Mouse (Mus musculus) neutrophil, adult 5-6 weeks (primary cell): ENCODE measurements around the gene Smad3. TPM values are rescaled to one million over a fixed set of nuclear protein-coding genes. Genes with fewer than 3 reads are reported as not detected.

ENCODE experiments used
- ATAC-seq: fragments of 151-379, 151-347 bp; 2 replicates; pipeline ENCODE4 v1.8.0; 2017; ENCODE audit warnings: mild to moderate bottlenecking, moderate TSS enrichment; ENCODE audit not compliant: insufficient number of reproducible peaks, poor library complexity, low FRiP score, severe bottlenecking; ENCODE audit errors: extremely low read depth
- total RNA-seq: library from RNA; stranded (forward); fragments of 200-1000 nt; gene quantifications from 2 replicates; pipeline ENCODE4 v1.2.3, GENCODE M21; 2017

Gene Smad3
- total RNA-seq, 1 experiment from 2014 or later = 28.7 TPM

DNA sequence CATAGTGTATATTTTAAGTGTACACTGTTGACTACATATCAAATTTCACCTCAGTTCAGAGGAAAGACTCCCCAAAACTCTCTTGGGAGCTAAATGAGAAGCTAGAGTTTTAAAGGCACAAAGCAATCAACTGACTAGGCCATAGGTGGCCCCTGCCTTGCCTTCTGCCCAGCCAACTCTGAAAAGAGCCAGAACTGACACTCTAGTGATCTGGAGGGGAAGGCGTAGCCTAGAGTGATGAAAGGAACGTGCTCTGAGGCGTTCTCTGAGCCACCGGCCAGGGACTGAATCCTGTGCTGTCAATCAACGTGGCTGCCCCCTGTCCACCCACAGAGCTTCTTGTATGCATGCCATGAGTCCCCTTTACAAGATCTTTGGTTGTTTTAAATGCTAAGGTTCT is 72.4 kb downstream of the Smad3 start:
- no peak for ATAC-seq

DNA sequence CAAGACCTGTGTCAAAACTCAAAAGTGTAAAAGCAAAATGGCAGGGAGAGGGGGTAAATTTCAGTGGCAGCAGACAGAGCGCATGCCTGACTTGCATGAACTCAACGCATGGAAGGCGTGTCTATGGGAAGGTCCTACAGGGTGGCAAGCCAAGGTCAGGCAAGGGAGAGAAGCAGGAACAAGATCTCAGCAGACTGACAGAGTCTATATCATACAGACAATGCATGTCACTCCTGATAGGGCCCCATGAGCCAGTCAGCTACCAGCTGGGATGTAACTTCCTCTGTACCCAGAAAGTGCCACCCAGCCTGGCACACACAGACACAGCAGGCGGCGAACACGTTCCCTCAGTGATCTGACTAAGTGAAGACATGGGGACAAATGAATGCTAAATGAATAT is 73.5 kb downstream of the Smad3 start:
- ATAC-seq = no peak

DNA sequence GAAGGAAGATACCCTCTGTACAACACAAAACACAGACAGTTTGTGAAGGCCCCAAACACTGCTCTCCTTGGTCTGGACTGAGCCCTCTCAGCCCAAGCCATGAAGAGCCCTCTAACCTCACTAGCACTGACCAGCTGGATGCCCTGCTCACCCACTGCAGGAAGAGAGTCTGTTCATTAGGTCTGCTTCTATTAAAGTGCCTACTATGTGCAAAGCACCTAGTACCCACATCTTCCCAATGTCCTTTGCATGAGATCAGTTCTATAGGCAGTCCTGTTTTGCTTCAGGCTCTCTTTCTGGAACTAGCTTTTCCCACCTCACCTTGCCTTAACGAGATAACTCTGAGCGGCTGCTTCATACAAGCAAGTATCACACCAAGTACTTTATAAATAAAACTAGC is 74.9 kb downstream of the Smad3 start:
- ATAC-seq = no peak

DNA sequence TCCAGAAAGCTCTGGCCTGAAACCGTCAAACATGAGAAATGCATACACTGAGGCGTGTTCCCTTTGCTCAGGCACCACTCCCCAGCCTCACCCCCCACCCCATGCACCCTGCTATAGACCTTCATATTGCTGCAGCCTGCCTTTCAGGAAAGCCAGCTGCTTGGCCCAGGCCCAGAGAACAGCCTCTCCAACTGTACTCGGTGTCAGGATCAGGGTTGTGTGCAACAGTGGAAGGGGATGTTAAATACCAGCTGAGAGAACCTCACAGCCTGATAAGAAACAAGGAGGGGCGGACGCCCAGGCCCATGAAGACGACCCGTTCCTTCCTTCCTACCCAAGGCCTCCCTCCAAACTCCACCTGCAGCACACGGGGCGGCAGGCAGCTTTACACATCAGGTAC is 75.5 kb downstream of the Smad3 start:
- no peak for ATAC-seq

DNA sequence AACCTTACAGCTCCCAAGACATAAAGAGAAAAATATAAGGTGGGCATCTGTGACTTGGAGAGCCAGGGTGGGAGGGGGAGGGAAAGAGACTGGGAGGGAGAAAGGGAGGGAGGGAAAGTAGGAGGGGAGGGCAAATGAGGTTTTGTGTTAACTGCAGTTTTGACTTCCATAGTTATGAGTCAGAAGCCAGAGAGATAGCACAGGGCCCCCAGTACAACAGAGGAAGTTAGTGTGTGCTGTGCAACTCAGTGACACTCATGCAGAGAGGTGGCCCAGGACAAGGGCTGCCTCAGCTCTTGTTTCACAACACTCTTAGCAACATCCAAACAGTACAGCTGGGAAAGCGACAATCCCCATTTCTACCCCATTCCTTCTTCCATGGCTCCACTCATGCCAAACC is 79.7 kb downstream of the Smad3 start:
- ATAC-seq = peak; percentile 48; the same call in 1 of the 2 replicates

DNA sequence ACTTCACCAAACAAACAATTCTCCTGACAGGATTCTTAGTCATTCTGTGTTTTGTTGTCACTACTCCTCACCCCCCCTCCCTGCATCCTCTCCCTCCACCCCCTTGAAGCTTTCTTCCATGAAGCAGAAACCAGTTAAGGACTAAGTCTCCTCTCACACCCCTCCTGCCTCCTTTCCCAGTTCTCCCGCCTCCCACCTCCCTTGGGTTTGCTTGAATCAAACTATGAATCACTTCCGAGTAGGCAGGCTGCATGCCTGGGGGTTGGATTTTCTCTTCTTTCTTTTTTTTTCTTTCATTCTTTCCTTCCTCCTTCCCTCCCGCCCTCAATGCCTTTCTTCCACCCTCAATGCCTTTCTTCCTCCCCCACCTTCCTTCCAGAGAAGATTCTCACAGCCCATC is 80.2 kb downstream of the Smad3 start:
- no peak for ATAC-seq

DNA sequence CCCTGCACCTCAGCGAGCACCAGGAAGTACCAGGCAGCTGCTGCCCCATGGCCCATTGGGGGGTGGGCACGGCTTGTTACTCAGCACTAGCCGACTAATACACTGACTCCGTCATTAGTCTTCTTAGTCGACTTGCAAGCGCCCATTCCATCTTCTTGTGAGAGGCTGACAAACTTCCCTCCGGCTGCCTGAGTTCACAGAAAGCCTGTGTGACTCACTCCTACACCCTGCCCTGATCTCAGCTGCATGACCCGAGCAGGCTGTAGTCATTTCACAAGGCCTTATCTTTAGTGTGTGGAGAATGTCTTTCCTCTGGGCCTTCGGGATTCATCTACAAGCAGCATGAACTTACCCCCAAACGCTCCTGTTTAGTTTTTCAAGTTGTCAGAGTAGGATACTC is 83.2 kb downstream of the Smad3 start:
- no peak for ATAC-seq

DNA sequence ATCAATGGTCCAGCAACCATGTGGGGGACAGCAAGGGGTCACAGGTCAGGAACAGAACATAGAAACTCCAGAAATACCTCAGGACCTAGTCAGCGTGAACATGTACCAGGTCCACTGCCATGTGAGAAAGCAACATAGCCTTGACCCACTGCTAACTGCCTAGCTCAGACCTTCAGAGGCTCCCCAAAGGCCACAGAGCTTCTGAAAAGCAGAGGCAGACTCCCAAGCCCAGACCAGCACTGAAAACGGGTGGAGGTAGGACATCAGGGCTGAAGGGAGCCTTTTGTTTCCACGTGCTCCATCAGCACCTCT is 84.3 kb downstream of the Smad3 start:
- ATAC-seq = no peak

DNA sequence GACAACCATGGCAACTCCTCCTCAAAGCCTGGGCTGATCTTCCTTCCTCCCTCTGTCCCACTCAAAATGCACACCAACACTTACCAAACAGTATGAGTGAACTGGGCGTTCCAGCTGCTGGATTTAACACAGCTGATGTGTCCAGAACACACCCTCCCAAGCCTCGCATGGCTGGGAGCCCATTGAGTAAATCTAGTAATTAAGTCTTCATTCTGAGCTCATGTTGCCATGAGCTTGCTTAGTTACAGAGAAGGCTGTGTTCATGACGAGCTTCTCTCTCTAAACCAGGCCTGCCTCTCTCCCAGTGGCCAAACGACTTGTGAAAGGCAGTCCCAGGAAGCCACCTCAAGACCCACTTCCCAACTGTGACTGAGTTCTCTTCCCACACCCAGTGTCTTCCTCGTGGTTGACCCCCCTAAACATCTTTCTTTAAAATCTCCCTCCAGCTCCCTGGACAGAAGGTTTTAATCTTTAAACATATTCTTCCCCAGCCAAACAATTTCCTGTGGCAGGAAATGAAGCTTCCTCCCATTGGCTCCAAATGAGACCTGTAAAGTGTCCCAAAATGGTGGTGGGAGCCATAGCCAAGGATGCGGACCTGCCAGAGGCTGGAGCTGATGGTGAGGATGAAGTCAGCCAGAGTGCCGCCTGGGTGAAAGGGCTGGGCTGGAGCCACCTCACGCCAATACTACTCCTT is 84.8 kb downstream of the Smad3 start:
- no peak for ATAC-seq

DNA sequence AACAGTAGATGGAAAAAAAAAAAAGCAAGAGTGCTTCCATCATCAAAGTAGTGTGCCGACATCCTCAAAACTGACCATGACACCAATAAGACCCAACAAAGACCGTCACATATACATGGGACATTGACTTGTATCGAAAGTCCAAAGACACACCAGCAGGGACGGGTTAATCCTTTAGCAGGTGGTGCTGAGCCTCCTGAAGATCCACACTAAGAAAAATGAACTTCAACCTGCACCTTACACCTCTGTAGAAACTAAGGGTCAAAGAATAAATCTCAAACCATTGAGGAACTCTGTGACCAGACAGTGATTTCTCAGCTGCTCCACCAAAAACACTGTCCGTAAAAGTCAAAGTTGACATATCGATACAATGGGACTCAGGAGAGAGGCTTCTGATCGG is 88.0 kb downstream of the Smad3 start:
- no peak for ATAC-seq

DNA sequence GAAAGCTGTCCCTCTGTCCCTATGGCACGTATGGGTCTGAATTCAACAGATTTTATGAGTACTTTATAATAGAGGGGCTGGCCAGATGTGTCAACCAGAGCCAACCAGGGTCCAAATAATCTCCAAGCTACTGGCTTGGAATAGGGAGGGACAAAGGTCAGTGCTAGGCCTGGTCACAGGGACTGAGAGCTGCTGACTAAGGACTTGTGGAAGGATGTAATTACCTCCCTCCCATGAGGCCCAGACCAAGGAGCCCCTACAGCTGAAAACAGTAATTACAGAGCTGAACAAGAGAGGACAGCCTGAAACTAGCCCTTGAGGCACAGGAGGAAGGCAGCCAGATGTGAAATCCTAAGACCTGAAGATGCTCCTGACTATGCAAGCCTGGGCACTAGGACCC is 89.2 kb downstream of the Smad3 start:
- no peak for ATAC-seq

DNA sequence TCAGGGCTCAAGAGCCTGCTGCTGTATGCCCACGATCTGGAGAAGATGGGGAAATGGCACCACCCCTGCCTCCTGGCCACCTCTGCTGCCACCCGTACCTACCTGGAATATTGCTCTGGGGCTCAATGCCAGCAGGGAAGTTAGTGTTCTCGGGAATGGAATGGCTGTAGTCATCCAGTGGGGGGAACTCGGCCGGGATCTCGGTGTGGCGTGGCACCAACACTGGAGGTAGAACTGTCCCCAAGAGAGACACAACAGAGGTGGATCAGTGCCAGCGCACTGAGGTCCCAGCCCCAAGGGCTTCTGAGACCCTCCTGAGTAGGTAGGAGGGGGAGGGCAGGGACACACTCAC is 90.4 kb downstream of the Smad3 start:
- ATAC-seq = no peak

DNA sequence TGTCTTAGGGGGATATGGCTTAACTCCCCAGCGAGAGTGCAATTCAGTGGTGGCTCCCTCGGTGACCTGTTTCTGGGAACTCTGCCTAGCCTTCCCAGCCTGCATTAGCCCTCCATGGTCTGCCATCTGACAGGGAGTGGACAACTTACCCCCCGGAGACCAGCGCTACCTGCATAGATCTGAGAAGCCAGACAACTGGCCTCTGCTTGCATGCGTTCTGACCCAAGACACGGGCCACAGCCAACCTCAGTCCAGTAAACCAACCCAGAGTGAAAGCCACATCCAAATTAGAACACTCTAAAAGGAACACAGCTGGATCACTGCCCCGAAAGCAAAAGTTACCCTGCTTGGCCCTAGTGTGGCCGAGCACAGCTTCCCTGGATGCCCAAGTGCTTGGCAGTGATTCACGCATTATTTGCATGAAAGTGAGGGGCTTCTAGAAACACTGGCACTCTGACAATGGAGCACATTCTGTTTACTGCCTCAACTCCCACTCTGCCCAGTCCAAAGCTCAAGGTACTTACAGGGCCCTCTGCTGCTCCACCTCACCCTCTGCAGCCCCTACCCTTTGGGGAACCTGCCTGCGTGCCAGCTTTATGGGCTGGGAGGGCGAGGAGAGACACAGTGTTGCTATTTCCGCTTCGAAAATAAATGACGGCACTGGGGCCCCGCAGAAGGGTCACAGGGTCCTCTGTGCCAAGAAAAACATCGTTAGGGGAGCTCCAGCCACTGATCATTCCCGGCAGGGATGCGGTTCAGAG is 91.0 kb downstream of the Smad3 start:
- no peak for ATAC-seq

DNA sequence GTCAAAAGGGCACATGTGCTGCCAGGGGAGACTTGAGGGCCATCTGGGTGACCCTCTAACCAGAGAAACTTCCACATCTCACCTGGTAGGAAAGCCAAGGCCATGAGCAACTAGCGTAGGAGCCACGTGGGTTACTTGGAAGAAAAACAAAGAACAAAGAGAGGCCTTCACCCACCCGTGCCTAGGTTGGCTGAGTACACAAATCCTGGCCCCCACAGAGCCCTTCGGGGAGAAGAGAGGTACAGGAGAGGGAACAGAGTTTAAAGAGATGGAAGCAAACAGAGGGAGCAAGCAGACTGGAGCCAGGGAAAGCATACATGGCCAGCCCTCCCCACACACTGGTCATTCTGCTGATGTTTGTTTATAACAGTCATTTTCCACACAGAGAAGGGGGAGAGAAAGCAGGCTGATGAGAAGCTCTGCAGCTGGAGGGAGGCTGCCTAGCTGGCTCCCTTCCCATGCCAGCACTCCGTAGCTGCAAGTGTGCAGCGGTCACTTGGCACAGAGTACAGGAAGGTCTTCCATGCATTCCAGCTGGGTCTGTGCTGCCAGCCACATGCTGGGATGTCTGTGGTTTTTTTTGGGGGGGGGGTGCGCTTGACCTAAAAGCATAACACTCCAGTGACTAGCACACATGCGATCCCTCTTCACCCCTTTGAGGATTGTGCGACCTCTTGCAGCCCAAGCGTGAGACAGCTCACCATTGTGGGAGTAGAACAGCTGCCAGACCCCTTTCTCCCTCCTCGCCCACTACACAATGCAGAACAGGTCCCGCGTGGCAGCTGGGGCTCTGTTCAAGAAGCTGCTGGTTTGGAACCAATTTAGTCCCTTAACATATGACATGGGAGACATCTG is 92.8 kb downstream of the Smad3 start:
- no peak for ATAC-seq

DNA sequence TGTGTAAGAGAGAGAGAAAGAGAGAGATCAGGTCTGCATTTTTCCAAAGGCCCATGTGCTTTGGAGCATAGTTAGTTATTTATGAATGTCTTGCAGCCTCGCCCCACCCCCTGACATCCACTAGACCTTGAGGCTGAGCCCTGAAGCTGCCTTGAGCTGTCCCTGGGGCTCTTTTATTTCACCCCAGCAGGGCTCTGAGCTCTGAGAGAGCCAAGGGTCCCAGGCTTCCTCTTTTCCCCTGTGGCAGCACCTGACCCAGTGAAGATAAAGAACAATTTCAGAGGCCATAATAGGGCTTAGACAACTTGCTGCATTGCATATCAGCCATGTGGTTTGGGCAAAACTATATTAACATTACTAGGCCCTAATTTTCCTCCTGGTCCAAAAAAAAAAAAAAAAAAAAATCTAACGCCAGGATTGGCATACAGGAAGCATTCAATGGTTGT is 93.5 kb downstream of the Smad3 start:
- ATAC-seq = no peak

DNA sequence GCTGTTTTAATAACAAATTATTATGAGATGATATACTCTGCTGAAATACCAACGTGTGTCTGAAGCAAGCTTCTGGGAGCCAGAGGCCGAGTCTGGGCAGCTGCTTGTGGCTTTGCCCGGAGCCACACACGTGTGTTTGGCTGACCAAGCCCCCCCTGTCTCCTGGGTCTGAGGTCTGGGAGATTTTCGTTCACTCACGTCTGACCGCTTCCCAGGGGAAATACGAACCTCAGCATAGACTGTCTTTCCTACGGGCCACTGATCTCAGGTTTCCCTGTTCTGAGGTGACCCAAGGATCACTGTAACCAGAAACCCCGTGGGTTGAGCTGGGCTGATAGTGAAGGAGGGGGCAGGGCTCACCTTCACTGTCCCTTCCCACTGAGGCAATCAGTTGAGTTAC is 94.6 kb downstream of the Smad3 start:
- no peak for ATAC-seq

DNA sequence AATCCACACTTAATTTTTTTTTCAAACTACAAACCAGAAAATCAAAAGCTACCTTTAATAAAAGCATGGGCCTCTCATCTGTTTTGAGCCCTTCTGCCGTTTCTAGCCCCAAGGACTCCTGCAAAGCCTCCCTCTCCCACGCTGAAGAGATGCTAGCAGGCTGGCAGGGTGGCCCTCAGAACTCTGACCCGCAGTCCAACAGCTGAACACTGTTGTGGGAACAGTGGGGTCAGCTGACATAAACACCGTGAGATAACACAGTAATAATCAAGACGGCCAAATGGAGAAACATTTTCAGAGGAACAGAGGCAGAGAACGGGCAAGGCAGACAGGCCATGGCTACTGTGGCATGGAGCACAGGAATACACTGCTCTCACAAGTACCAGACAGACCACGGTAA is 95.0 kb downstream of the Smad3 start:
- no peak for ATAC-seq

DNA sequence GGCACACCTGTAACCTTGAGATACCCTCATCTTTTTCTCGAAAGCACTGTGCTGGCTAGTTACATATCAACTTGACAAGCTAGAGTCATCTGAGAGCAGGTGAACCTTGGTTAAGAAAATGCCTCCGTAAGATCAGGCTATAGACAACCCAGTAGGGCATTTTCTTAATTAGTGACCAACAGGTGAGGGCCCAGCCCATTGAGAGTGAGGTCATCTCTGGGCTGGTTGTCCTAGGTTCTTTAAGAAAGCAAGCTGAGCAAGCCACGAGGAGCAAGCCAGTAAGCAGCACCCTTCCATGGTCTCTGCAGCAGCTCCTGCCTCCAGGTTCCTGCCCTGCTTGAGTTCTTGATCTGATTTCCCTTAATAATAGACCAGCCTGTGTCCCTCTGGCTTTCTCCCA is 97.1 kb downstream of the Smad3 start:
- no peak for ATAC-seq

DNA sequence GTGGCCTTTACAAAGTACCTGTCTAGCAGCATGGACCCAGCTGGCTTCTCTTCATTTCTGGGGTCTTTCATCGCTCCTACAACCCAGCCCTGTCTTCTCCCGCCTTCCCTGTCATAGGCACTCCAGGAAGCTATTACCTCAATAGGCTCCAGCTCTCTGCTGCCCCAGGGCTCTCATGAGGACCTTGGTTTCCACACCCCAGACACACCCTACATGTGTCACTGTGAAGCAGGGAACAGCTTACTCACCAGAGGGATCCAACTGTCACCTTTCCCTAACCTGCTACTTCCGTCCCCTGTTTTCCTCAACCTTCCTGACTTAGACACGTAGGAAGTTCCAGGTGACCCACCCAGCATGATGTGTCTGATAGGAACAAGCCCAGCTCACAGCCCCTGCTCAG is 97.7 kb downstream of the Smad3 start:
- no peak for ATAC-seq

DNA sequence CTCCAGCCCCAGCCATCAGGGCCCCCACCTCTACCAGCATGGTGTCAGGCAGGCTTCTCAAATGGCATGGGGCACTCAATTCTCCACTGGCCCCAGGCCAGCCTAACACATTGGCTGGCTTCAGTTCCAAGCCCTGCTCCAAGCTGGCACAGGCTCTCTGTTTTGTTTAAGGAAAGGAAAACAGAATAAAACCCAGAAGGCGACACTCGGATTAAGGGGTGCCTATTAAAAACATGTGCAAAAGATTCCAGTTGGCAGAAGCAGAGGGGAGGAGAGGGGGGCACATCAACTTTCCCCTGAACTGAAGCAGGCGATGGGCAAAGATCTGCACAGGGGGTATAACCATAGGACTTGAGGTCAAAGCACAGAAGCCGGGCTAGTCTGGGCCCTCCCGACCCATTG is 98.8 kb downstream of the Smad3 start:
- no peak for ATAC-seq
